Mouse (Mus musculus) bone marrow, adult 2 months (tissue): ENCODE data around the gene Smyd5. TPM values are rescaled to one million over a fixed set of nuclear protein-coding genes. Genes with fewer than 3 reads are reported as not detected.

Source experiments
- H3K27ac ChIP-seq: fragments of 200-500 bp; 2 replicates; pipeline ENCODE4 v1.5.1; 2012; ENCODE audit warnings: low read depth, mild to moderate bottlenecking, control low read depth, inconsistent platforms, low read length; ENCODE audit not compliant: control insufficient read depth, poor library complexity, insufficient read depth
- H3K4me1 ChIP-seq: fragments of 200-500 bp; 2 replicates; pipeline ENCODE4 v1.6.1; 2011; ENCODE audit warnings: low read length; ENCODE audit not compliant: control insufficient read depth, insufficient read depth
- H3K4me3 ChIP-seq: fragments of 200-500 bp; replicated peaks from 2 replicates; pipeline ENCODE3; 2011; ENCODE audit warnings: mild to moderate bottlenecking, low read depth, low read length, control low read depth; ENCODE audit not compliant: control insufficient read depth
- CTCF ChIP-seq: fragments of 200-500 bp; IDR thresholded peaks from 2 replicates; pipeline ENCODE4 v1.5.1; 2011; ENCODE audit warnings: low read length, control low read depth; ENCODE audit not compliant: control insufficient read depth, insufficient read depth
- POLR2A ChIP-seq: fragments of 200-500 bp; IDR thresholded peaks from 2 replicates; pipeline ENCODE4 v1.6.1; 2011; ENCODE audit warnings: low read depth, mild to moderate bottlenecking, control low read depth, low read length, borderline replicate concordance; ENCODE audit not compliant: control insufficient read depth
- WGBS: fragments of 180-500 bp; shearing (Covaris S2); methylation state at CpG from one replicate; pipeline ENCODE4 v1.1.7; 2018; 5-methylcytosine and 5-hydroxymethylcytosine counted together
- polyA plus RNA-seq: library from polyadenylated mRNA; stranded (reverse); fragments of >200 nt; gene quantifications from 2 replicates; pipeline ENCODE4 v1.2.4, GENCODE M21; 2011; ENCODE audit warnings: low replicate concordance; ENCODE audit not compliant: missing spikeins, insufficient read depth, insufficient read length

Gene Smyd5
- 7.3 and 8.1 TPM in 2 replicates for polyA plus RNA-seq

- H3K4me3 ChIP-seq, result peak within 1 kb of the TSS; percentile 84
- TF ChIP-seq CTCF (no peak), POLR2A (no peak)
- no peak within 1 kb of the TSS for H3K27ac ChIP-seq
- H3K4me1 ChIP-seq, result peaks cover 1% of the 10 kb centered on the region; the same call in 1 of the 2 replicates
- under 1% methylated on average over 39 of the region's 39 CpGs for WGBS
Measured at GRCm38 (mm10) chr6:85431842-85432431, at the start of gene Smyd5. Gene Smyd5 (plus strand): TSS chr6:85431989.

GRCm38 (mm10) chr6:85382791-85383190, 49.0 kb upstream of the Smyd5 start:
- TF ChIP-seq CTCF, result no peak
- no peak for TF ChIP-seq POLR2A
- WGBS, result 65% methylated on average over 2 of the region's 2 CpGs
- Histone ChIP-seq H3K27ac (no peak overlapping the region), H3K4me1 (peaks cover 3% of the 10 kb centered on the region; the same call in 1 of the 2 replicates), H3K4me3 (no peak overlapping the region)

- Histone ChIP-seq H3K4me1 (no peaks in the 10 kb centered on the region), H3K27ac (no peak overlapping the region), H3K4me3 (no peak overlapping the region)
- WGBS, result 44% methylated on average over 5 of the region's 5 CpGs
- TF ChIP-seq POLR2A, result no peak
- no peak for TF ChIP-seq CTCF
Measured at GRCm38 (mm10) chr6:85388608-85389007, 43.2 kb upstream of the Smyd5 start.

GRCm38 (mm10) chr6:85391803-85392202, 40.0 kb upstream of the Smyd5 start:
- no peak overlapping the region for H3K4me3 ChIP-seq
- H3K4me1 ChIP-seq, result no peaks in the 10 kb centered on the region
- H3K27ac ChIP-seq, result no peak overlapping the region
- peak; percentile 68 for TF ChIP-seq CTCF
- no peak for TF ChIP-seq POLR2A
- 10% methylated on average over 6 of the region's 7 CpGs for WGBS

GRCm38 (mm10) chr6:85395360-85395759, 36.4 kb upstream of the Smyd5 start:
- 81% methylated on average over 2 of the region's 2 CpGs for WGBS
- no peaks in the 10 kb centered on the region for H3K4me1 ChIP-seq
- TF ChIP-seq POLR2A (no peak), CTCF (no peak)
- H3K27ac ChIP-seq, result no peak overlapping the region
- H3K4me3 ChIP-seq, result no peak overlapping the region

- Histone ChIP-seq H3K4me1 (no peaks in the 10 kb centered on the region), H3K27ac (no peak overlapping the region), H3K4me3 (no peak overlapping the region)
- 26% methylated on average over 1 of the region's 1 CpGs for WGBS
- TF ChIP-seq CTCF (peak; percentile 66), POLR2A (no peak)
Measured at GRCm38 (mm10) chr6:85397165-85397564, 34.6 kb upstream of the Smyd5 start.

- WGBS, result 54% methylated on average over 5 of the region's 5 CpGs
- Histone ChIP-seq H3K27ac (no peak overlapping the region), H3K4me3 (no peak overlapping the region), H3K4me1 (no peaks in the 10 kb centered on the region)
- TF ChIP-seq POLR2A (no peak), CTCF (no peak)
Measured at GRCm38 (mm10) chr6:85399715-85400114, 32.1 kb upstream of the Smyd5 start.

- TF ChIP-seq POLR2A, result no peak
- TF ChIP-seq CTCF, result no peak
- WGBS, result 20% methylated on average over 2 of the region's 2 CpGs
- H3K27ac ChIP-seq, result no peak overlapping the region
- H3K4me3 ChIP-seq, result no peak overlapping the region
- no peaks in the 10 kb centered on the region for H3K4me1 ChIP-seq
Measured at GRCm38 (mm10) chr6:85402613-85403012, 29.2 kb upstream of the Smyd5 start.

GRCm38 (mm10) chr6:85403039-85403438, 28.8 kb upstream of the Smyd5 start:
- TF ChIP-seq POLR2A (no peak), CTCF (no peak)
- Histone ChIP-seq H3K4me3 (no peak overlapping the region), H3K4me1 (no peaks in the 10 kb centered on the region), H3K27ac (no peak overlapping the region)
- 75% methylated on average over 10 of the region's 10 CpGs for WGBS

- WGBS, result 6% methylated on average over 31 of the region's 31 CpGs
Measured at GRCm38 (mm10) chr6:85409003-85409402, 22.8 kb upstream of the Smyd5 start.

More at GRCm38 (mm10) chr6:85409003-85409402, 22.8 kb upstream of the Smyd5 start:
- Histone ChIP-seq H3K4me1 (no peaks in the 10 kb centered on the region), H3K4me3 (no peak overlapping the region), H3K27ac (no peak overlapping the region)
- TF ChIP-seq CTCF (no peak), POLR2A (no peak)
